Mouse (Mus musculus): ENCODE measurements around the gene Map9. TPM values are rescaled to one million over a fixed set of nuclear protein-coding genes. Genes with fewer than 3 reads are reported as not detected.
"Not testable (repeated sequence)": the region's sequence is repeated elsewhere in the genome, so short reads cannot be mapped to it uniquely, and the experiment has no call there.

Gene Map9
- 100 to 1,000 TPM; 119 to 138 TPM for total RNA-seq (2021)
- long read RNA-seq, experiment 1, full-length matches to known transcripts = 21 of 45 reads
- long read RNA-seq, experiment 1, partial matches to known transcripts = 6 of 45 reads
- long read RNA-seq, experiment 1, other reads (novel, unspliced or antisense) = 18 of 45 reads
- long read RNA-seq, experiment 2, full-length matches to known transcripts = 22 of 39 reads
- long read RNA-seq, experiment 2, partial matches to known transcripts = 15 of 39 reads
- long read RNA-seq, experiment 2, other reads (novel, unspliced or antisense) = 2 of 39 reads

GRCm38 (mm10) chr3:82357797-82358524 lies at the start of gene Map9:
Map9 (plus strand) TSS chr3:82358044.
- intact Hi-C loops (cut with DNase I) = loop anchor here (10.0 kb wide), 1 partner anchor 1643 kb away; no protein-coding TSS in a partner anchor
- peak; percentile 98 to 100 for DNase-seq (ENCODE audit: low spot score in 2 of 2)

GRCm38 (mm10) chr3:82315728-82316127 lies 42.1 kb upstream of the Map9 start:
- DNase-seq (ENCODE audit: low spot score in 2 of 2) = peak in 1 of 2 experiments; percentile 56
- intact Hi-C loops (cut with DNase I) = loop anchor here (10.0 kb wide), 1 partner anchor 121 kb away; no protein-coding TSS in a partner anchor

- intact Hi-C loops (cut with DNase I); DNase-seq (ENCODE audit: low spot score in 2 of 2): not testable (repeated sequence)
Measured at GRCm38 (mm10) chr3:82326736-82327135, 31.1 kb upstream of the Map9 start.

DNA sequence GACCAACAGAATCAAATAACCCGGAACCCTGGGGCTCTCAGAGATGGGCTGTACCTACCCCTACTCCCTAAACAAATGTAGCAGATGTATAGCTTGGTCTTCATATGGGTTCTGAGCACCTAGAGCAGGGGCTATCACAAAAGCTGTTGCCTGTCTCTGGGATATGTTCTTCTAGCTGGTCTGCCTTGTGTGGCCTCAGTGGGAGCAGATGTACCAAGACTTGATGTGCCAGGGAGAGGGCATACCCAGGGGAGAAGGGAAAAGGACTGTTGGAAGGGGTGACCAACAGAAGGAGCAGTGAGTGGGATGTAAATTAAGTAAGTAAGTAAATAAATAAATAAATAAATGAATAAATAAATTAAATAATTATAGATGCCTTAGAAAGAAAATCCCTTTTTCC lies 25.8 kb upstream of the Map9 start:
- intact Hi-C loops (cut with DNase I) = loop anchor here (2.0 to 10.0 kb wide), 3 partner anchors 187 to 335 kb away; partner anchors contain the start of gene Gucy1a1
- DNase-seq (ENCODE audit: low spot score in 2 of 2) = no peak

- intact Hi-C loops (cut with DNase I) = loop anchor here (2.0 to 10.0 kb wide), 3 partner anchors 188 to 335 kb away; partner anchors contain the start of gene Gucy1a1
Measured at GRCm38 (mm10) chr3:82332536-82332935, 25.3 kb upstream of the Map9 start.

DNA sequence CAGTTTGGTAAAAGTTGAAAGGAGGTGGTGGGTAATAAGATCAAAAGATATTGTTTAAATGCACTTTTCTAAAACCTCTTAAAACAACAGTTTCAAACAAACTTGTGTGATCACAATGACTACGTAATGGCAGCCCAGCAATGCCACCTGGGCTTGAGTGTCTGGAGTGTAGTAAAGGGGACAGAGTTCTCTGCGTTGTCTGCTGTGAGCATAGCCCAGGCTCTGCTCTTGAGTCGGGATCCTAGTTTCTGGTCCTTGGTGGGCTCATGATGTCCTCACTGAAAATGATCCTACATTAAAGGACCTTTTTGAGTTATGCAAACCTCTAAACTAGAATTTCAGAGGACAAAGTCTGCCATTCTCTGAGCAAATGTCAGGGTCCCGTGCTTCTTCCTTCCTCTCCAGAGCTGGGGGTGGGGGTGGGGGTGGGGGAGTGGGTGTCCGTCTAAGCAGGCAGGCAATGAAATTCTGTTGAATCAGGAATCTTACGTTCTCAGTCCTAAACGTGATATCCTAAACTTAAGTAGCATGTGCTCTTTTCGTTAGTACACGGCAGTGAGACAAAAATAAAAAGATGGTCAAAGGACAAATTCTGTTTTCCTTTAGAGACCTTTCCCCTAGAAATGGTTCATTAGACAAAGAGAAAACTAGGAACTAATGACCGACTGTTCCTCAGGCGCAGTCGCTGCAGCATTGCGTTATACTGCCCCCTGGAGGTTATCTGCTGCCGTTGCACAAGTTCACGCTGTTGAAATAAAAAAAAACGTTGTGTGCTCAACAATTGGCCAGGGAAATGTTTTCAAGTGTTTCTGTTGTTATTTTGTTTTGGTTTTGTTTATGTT lies 24.5 kb upstream of the Map9 start:
- intact Hi-C loops (cut with DNase I) = loop anchor here (2.0 to 10.0 kb wide), 3 partner anchors 189 to 336 kb away; partner anchors contain the start of gene Gucy1a1
- DNase-seq (ENCODE audit: low spot score in 2 of 2) = peak; percentile 52 to 66

More at GRCm38 (mm10) chr3:82332536-82332935, 25.3 kb upstream of the Map9 start:
- no peak for DNase-seq (ENCODE audit: low spot score in 2 of 2)

DNA sequence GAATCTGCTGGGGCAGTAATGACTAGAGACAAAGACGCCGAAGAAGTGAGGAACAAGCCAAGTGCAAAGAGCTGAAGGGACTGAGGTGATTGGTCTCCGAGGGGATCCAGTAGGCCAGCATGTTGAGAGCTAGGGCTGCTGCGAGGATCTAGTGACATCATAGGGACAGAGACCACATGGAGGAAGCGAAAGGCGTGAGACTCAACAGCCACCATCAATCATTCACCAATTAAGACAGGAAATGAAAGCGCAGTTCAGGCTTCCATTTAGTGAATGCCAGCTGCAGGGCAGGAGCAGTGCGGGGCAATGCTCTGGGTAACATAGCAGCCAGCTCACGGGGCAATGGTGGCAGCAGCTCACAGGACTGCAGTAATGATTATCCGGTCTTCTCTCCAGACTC lies 17.7 kb upstream of the Map9 start:
- intact Hi-C loops (cut with DNase I) = no loop called here
- no peak for DNase-seq (ENCODE audit: low spot score in 2 of 2)

DNA sequence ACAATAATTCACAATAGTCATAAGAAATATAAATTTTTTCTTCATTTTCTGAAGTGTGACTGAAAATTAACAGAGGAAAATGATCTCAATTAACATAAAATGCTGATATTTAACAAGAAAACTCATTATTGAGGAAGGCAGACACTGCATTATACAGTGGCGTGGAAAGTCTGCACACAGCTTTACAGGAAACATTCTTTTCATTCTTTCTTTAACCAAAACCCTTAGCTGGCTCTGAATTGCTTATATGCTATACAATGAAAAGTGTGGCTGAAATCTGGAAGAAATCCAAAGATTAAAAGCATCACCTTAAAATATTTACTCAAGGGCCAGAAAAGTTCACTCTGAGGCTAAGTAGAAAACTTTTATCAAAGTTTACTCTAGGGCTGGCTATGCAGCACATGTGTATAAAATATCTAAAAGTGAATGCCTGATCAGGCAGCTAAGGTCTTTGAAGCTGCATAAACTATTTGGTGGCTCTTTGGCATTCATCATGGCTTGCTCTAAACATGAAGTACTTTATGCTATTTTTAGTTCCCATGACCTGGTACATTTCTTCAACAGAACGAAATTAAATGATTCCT lies 9.5 kb upstream of the Map9 start:
- DNase-seq (ENCODE audit: low spot score in 2 of 2) = no peak
- intact Hi-C loops (cut with DNase I) = no loop called here

GRCm38 (mm10) chr3:82350321-82350720 lies 7.5 kb upstream of the Map9 start:
- intact Hi-C loops (cut with DNase I) = loop anchor here (5.0 to 10.0 kb wide), 3 partner anchors 303 to 1636 kb away; partner anchors contain the start of gene Ctso
- no peak for DNase-seq (ENCODE audit: low spot score in 2 of 2)

DNA sequence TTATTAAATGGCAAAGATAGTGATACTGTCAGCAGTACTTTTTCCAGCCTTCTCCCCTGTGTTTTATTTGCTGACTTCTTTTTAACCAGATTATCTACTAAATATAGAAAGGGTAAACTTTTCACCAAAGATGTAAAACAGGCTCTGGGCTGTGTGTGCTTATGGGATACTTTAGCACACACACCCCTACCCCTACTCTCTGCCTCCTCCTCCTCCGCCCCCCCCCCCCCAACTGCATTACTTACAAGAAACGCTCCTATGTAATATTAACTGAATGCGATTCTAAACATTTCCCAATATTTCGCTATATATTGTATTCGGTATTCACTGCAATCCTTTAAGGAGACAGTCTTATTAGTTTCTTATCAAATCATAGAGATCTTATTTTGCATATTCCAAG lies 504 bp upstream of the Map9 start:
- intact Hi-C loops (cut with DNase I) = loop anchor here (10.0 kb wide), 1 partner anchor 1643 kb away; no protein-coding TSS in a partner anchor
- DNase-seq (ENCODE audit: low spot score in 2 of 2) = no peak

DNA sequence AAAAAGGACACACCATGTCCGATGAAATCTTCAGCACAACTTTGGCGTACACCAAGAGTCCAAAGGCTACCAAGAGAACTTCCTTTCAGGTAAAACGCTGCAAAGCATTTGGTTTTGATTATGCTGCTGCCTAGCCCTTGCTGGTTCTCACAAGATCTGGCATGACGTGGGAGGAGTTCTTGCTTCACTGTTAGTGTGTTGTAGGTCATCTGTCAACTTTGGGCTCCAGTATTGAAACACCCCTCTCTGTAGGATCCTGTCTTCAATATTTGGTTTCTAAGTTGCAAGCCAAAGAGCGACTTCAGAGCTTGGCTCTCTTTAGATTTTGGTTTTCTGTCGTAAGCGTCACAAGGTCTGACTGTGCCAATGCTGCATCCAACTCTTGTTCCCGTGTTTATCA lies 1.2 kb downstream of the Map9 start:
- intact Hi-C loops (cut with DNase I) = loop anchor here (10.0 kb wide), 1 partner anchor 1644 kb away; no protein-coding TSS in a partner anchor
- DNase-seq (ENCODE audit: low spot score in 2 of 2) = no peak

DNA sequence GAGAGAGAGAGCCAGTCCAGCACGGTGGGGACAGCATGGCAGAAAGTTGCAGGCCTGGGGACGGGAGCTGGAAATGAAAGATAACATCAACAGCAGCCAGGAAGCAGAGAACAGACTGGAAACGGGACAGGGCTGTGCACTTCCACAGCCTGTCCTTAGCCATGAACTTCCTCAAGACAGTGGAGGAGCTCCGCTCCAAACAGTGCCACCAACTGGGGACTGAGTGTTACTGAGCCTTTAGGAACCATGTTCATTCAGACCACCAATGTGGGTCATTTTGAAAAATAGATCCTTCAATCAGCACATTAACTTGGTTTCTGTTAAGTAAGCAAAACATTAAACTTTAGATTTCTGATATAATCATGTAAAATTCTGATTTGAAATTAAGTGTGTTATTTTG lies 4.6 kb downstream of the Map9 start:
- intact Hi-C loops (cut with DNase I) = no loop called here
- no peak for DNase-seq (ENCODE audit: low spot score in 2 of 2)

- intact Hi-C loops (cut with DNase I) = no loop called here
Measured at GRCm38 (mm10) chr3:82364505-82364904, 6.7 kb downstream of the Map9 start.

GRCm38 (mm10) chr3:82364988-82365387 lies 7.1 kb downstream of the Map9 start:
- DNase-seq (ENCODE audit: low spot score in 2 of 2) = peak in 1 of 2 experiments; percentile 43
- intact Hi-C loops (cut with DNase I) = loop anchor here (5.0 kb wide), 2 partner anchors 492 to 692 kb away; partner anchors contain the start of gene Plrg1

More at GRCm38 (mm10) chr3:82364505-82364904, 6.7 kb downstream of the Map9 start:
- DNase-seq (ENCODE audit: low spot score in 2 of 2) = peak; percentile 64 to 77

- DNase-seq (ENCODE audit: low spot score in 2 of 2) = peak; percentile 45 to 80
- intact Hi-C loops (cut with DNase I) = loop anchor here (5.0 kb wide), 2 partner anchors 488 to 688 kb away; partner anchors contain the start of gene Plrg1
Measured at GRCm38 (mm10) chr3:82369063-82369860, 11.4 kb downstream of the Map9 start.

- intact Hi-C loops (cut with DNase I) = no loop called here
- no peak for DNase-seq (ENCODE audit: low spot score in 2 of 2)
Measured at GRCm38 (mm10) chr3:82370439-82371011, 12.7 kb downstream of the Map9 start.

DNA sequence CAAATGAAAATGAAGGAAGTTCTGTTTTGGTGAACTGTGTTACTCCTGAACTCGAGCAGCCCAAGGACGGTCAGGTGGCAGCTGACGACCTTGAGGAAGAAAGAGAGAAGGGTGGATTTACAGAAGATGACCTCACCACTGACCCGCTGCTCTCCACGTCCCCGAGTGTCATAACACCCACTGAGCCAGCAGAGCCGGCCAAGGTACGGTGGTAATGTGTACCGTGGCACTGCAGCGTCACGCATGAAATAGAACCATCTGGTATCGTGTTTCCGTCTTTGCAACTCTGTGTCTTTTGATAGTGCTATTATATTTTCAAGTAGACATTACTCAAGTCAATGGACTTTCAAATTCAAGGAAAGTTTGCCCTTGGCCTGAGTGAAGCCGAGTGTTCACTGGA lies 19.1 kb downstream of the Map9 start:
- DNase-seq (ENCODE audit: low spot score in 2 of 2) = no peak

DNA sequence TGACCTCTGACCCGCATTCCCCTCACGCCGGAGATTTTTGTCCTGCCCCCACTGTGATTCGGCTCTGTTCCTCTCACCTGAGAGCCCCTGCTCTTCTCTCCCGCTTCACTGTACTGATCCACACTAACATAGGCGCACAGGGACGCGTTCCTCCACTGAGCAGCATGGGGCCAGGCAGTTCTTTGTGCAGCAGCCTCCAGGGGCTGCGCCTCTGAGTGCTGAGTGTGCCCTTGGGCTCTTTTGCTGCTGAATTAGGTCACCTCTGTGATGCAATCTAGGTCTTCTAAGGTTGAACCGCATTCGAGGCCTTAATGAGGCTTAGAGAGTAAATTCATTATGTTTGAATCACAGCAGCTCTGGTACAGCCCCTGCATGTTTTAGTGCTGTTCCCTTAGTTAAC lies 24.5 kb downstream of the Map9 start:
- intact Hi-C loops (cut with DNase I) = no loop called here
- DNase-seq (ENCODE audit: low spot score in 2 of 2) = no peak

More for the DNA sequence above, 19.1 kb downstream of the Map9 start:
- intact Hi-C loops (cut with DNase I) = no loop called here

Measured in left cerebral cortex, postnatal 14 days (tissue).